Mouse (Mus musculus) embryonic facial prominence, embryonic 11.5 days (tissue): ENCODE measurements at regions not wholly inside any gene's neighbourhood (a gene's known extent, or its start where the extent isn't known, plus 50 kb on each side); places are given as distances from the start of the nearest gene placed in this dataset.
"Not testable (repeated sequence)": the region's sequence is repeated elsewhere in the genome, so short reads cannot be mapped to it uniquely, and the experiment has no call there.

ENCODE experiments used
- ATAC-seq: fragments of 200-750 bp; cut with Nextera tagmentation; replicated peaks from 2 replicates; pipeline ENCODE4 v1.8.0; 2017; ENCODE audit warnings: low read depth; ENCODE audit not compliant: insufficient number of reproducible peaks, low FRiP score, low TSS enrichment
- DNase-seq: peaks from one replicate; pipeline ENCODE4 v3.0.0-alpha.2; 2015; ENCODE audit warnings: low spot score
- H3K27ac ChIP-seq: fragments of 300-500 bp; sonication (generic); replicated peaks from 2 replicates; pipeline ENCODE4 v1.5.1; 2014; ENCODE audit warnings: mild to moderate bottlenecking, low read depth, low read length, control low read depth
- H3K27me3 ChIP-seq: fragments of 300-500 bp; sonication (generic); 2 replicates; pipeline ENCODE4 v1.6.1; 2014; ENCODE audit warnings: mild to moderate bottlenecking, low read length, moderate library complexity, mixed read lengths; ENCODE audit not compliant: control insufficient read depth, insufficient read depth
- H3K36me3 ChIP-seq: fragments of 300-500 bp; sonication (generic); replicated peaks from 2 replicates; pipeline ENCODE4 v1.6.1; 2014; ENCODE audit warnings: low read depth, mild to moderate bottlenecking, low read length, moderate library complexity, mixed read lengths; ENCODE audit not compliant: control insufficient read depth, insufficient read depth
- H3K4me1 ChIP-seq: fragments of 300-500 bp; sonication (generic); 2 replicates; pipeline ENCODE4 v1.6.1; 2014; ENCODE audit warnings: low read length, mixed read lengths; ENCODE audit not compliant: control insufficient read depth, insufficient read depth
- H3K4me2 ChIP-seq: fragments of 300-500 bp; sonication (generic); 2 replicates; pipeline ENCODE4 v1.6.1; 2014; ENCODE audit warnings: low read depth, mild to moderate bottlenecking, control low read depth, low read length, moderate library complexity
- H3K4me3 ChIP-seq: fragments of 300-500 bp; sonication (generic); 2 replicates; pipeline ENCODE4 v1.5.1; 2014; ENCODE audit warnings: low read depth, low read length, control low read depth
- H3K9ac ChIP-seq: fragments of 300-500 bp; sonication (generic); replicated peaks from 2 replicates; pipeline ENCODE4 v1.6.1; 2014; ENCODE audit warnings: mild to moderate bottlenecking, control low read depth, low read length
- H3K9me3 ChIP-seq: fragments of 300-500 bp; sonication (generic); replicated peaks from 2 replicates; pipeline ENCODE4 v1.6.1; 2016; ENCODE audit warnings: mild to moderate bottlenecking, low read length, inconsistent platforms, mixed read lengths; ENCODE audit not compliant: control insufficient read depth
- WGBS: fragments of 180-500 bp; shearing (Covaris S2); extraction: QIAGEN DNeasy Blood & Tissue Kit; methylation state at CpG from one replicate; pipeline ENCODE4 v1.1.7; 2014; 5-methylcytosine and 5-hydroxymethylcytosine counted together

- ATAC-seq, H3K9me3 ChIP-seq, H3K36me3 ChIP-seq, H3K4me1 ChIP-seq, H3K4me3 ChIP-seq, H3K9ac ChIP-seq, H3K4me2 ChIP-seq, H3K27me3 ChIP-seq, DNase-seq, H3K27ac ChIP-seq: not testable (repeated sequence)
- 80% methylated on average over 2 of the region's 2 CpGs for WGBS
Observed at GRCm38 (mm10) chr12:119102106-119102505, 135.9 kb upstream of the Abcb5 start.

GRCm38 (mm10) chr12:119099736-119100135, 133.5 kb upstream of the Abcb5 start:
- ATAC-seq, result no peak
- H3K27me3 ChIP-seq, result no peaks in the 10 kb centered on the region
- H3K4me2 ChIP-seq, result no peak overlapping the region
- H3K4me1 ChIP-seq, result no peaks in the 10 kb centered on the region
- H3K36me3 ChIP-seq, result no peaks in the 10 kb centered on the region
- no peak overlapping the region for H3K9ac ChIP-seq
- no peak overlapping the region for H3K4me3 ChIP-seq
- DNase-seq, result no peak
- H3K9me3 ChIP-seq, result no peaks in the 10 kb centered on the region
- H3K27ac ChIP-seq, result no peak overlapping the region

GRCm38 (mm10) chr12:119097814-119098213, 131.6 kb upstream of the Abcb5 start:
- Histone ChIP-seq H3K4me3 (no peak overlapping the region), H3K9ac (no peak overlapping the region), H3K9me3 (no peaks in the 10 kb centered on the region), H3K4me2 (no peak overlapping the region), H3K4me1 (no peaks in the 10 kb centered on the region), H3K27me3 (no peaks in the 10 kb centered on the region), H3K36me3 (no peaks in the 10 kb centered on the region), H3K27ac (no peak overlapping the region)
- DNase-seq (no peak), ATAC-seq (no peak)
- 53% methylated on average over 1 of the region's 1 CpGs for WGBS

- Histone ChIP-seq H3K9me3 (no peaks in the 10 kb centered on the region), H3K9ac (no peak overlapping the region), H3K4me3 (no peak overlapping the region), H3K27me3 (no peaks in the 10 kb centered on the region), H3K4me1 (no peaks in the 10 kb centered on the region), H3K36me3 (no peaks in the 10 kb centered on the region), H3K27ac (no peak overlapping the region), H3K4me2 (no peak overlapping the region)
- ATAC-seq (no peak), DNase-seq (no peak)
- WGBS, result 94% methylated on average over 1 of the region's 1 CpGs
Observed at GRCm38 (mm10) chr12:119094314-119094713, 128.1 kb upstream of the Abcb5 start.

GRCm38 (mm10) chr12:119093402-119093801, 127.2 kb upstream of the Abcb5 start:
- no peaks in the 10 kb centered on the region for H3K9me3 ChIP-seq
- WGBS, result 90% methylated on average over 2 of the region's 2 CpGs
- H3K4me3 ChIP-seq, result no peak overlapping the region
- DNase-seq, result no peak
- no peaks in the 10 kb centered on the region for H3K27me3 ChIP-seq
- ATAC-seq, result no peak
- no peak overlapping the region for H3K27ac ChIP-seq
- H3K36me3 ChIP-seq, result no peaks in the 10 kb centered on the region
- no peak overlapping the region for H3K4me2 ChIP-seq
- no peaks in the 10 kb centered on the region for H3K4me1 ChIP-seq
- H3K9ac ChIP-seq, result no peak overlapping the region

GRCm38 (mm10) chr12:119089292-119089691, 123.1 kb upstream of the Abcb5 start:
- Histone ChIP-seq H3K27me3 (no peaks in the 10 kb centered on the region), H3K4me1 (no peaks in the 10 kb centered on the region), H3K4me2 (no peak overlapping the region), H3K4me3 (no peak overlapping the region), H3K9me3 (no peaks in the 10 kb centered on the region), H3K36me3 (no peaks in the 10 kb centered on the region), H3K9ac (no peak overlapping the region), H3K27ac (no peak overlapping the region)
- 91% methylated on average over 2 of the region's 2 CpGs for WGBS
- ATAC-seq (no peak), DNase-seq (no peak)

GRCm38 (mm10) chr12:119088666-119089065, 122.4 kb upstream of the Abcb5 start:
- no peak overlapping the region for H3K4me3 ChIP-seq
- WGBS, result 89% methylated on average over 1 of the region's 1 CpGs
- no peaks in the 10 kb centered on the region for H3K36me3 ChIP-seq
- no peaks in the 10 kb centered on the region for H3K27me3 ChIP-seq
- DNase-seq (no peak), ATAC-seq (no peak)
- H3K9ac ChIP-seq, result no peak overlapping the region
- H3K27ac ChIP-seq, result no peak overlapping the region
- H3K9me3 ChIP-seq, result no peaks in the 10 kb centered on the region
- H3K4me1 ChIP-seq, result no peaks in the 10 kb centered on the region
- no peak overlapping the region for H3K4me2 ChIP-seq

GRCm38 (mm10) chr12:119084814-119085213, 118.6 kb upstream of the Abcb5 start:
- Histone ChIP-seq H3K36me3 (no peaks in the 10 kb centered on the region), H3K4me1 (no peaks in the 10 kb centered on the region), H3K27me3 (no peaks in the 10 kb centered on the region), H3K9ac (no peak overlapping the region), H3K27ac (no peak overlapping the region), H3K4me3 (no peak overlapping the region), H3K4me2 (no peak overlapping the region), H3K9me3 (no peaks in the 10 kb centered on the region)
- WGBS, result 86% methylated on average over 2 of the region's 2 CpGs
- ATAC-seq (no peak), DNase-seq (no peak)

- no peak overlapping the region for H3K27ac ChIP-seq
- H3K4me2 ChIP-seq, result no peak overlapping the region
- no peaks in the 10 kb centered on the region for H3K27me3 ChIP-seq
- no peaks in the 10 kb centered on the region for H3K4me1 ChIP-seq
- H3K36me3 ChIP-seq, result no peaks in the 10 kb centered on the region
- ATAC-seq, result no peak
- no peaks in the 10 kb centered on the region for H3K9me3 ChIP-seq
- H3K9ac ChIP-seq, result no peak overlapping the region
- no peak for DNase-seq
- no peak overlapping the region for H3K4me3 ChIP-seq
Observed at GRCm38 (mm10) chr12:119082781-119083180, 116.6 kb upstream of the Abcb5 start.
